Mouse (Mus musculus): ENCODE measurements around the gene Rad51b.

Rad51b gene

GRCm38 (mm10) chr12:79732355-79733115 lies 435.5 kb downstream of the Rad51b start:
- no peak for DNase-seq (ENCODE audit: low spot score in 2 of 2)

GRCm38 (mm10) chr12:79735341-79735785 lies 438.3 kb downstream of the Rad51b start:
- no peak for DNase-seq (ENCODE audit: low spot score in 2 of 2)

- no peak for DNase-seq (ENCODE audit: low spot score in 2 of 2)
These were observed 438.8 kb downstream of the Rad51b start for GRCm38 (mm10) chr12:79735882-79736281.

GRCm38 (mm10) chr12:79738700-79739099 lies 441.6 kb downstream of the Rad51b start:
- no peak for DNase-seq (ENCODE audit: low spot score in 2 of 2)

GRCm38 (mm10) chr12:79739918-79740639 lies 443.0 kb downstream of the Rad51b start:
- DNase-seq (ENCODE audit: low spot score in 2 of 2), result no peak

- DNase-seq (ENCODE audit: low spot score in 2 of 2), result no peak
These were observed 445.1 kb downstream of the Rad51b start for GRCm38 (mm10) chr12:79742211-79742610.

- DNase-seq (ENCODE audit: low spot score in 2 of 2), result no peak
These were observed 447.0 kb downstream of the Rad51b start for GRCm38 (mm10) chr12:79744131-79744530.

- no peak for DNase-seq (ENCODE audit: low spot score in 2 of 2)
These were observed 448.1 kb downstream of the Rad51b start for GRCm38 (mm10) chr12:79745225-79745624.

- no peak for DNase-seq (ENCODE audit: low spot score in 2 of 2)
These were observed 448.9 kb downstream of the Rad51b start for GRCm38 (mm10) chr12:79745845-79746510.

GRCm38 (mm10) chr12:79747541-79747940 lies 450.5 kb downstream of the Rad51b start:
- no peak for DNase-seq (ENCODE audit: low spot score in 2 of 2)

GRCm38 (mm10) chr12:79748862-79749261 lies 451.8 kb downstream of the Rad51b start:
- DNase-seq (ENCODE audit: low spot score in 2 of 2), result no peak

GRCm38 (mm10) chr12:79750253-79751125 lies 453.4 kb downstream of the Rad51b start:
- no peak for DNase-seq (ENCODE audit: low spot score in 2 of 2)

- DNase-seq (ENCODE audit: low spot score in 2 of 2), result no peak
These were observed 454.7 kb downstream of the Rad51b start for GRCm38 (mm10) chr12:79751781-79752180.

GRCm38 (mm10) chr12:79752189-79752588 lies 455.1 kb downstream of the Rad51b start:
- DNase-seq (ENCODE audit: low spot score in 2 of 2), result no peak

- DNase-seq (ENCODE audit: low spot score in 2 of 2), result no peak
These were observed 458.5 kb downstream of the Rad51b start for GRCm38 (mm10) chr12:79755617-79756016.

GRCm38 (mm10) chr12:79756352-79756751 lies 459.3 kb downstream of the Rad51b start:
- DNase-seq (ENCODE audit: low spot score in 2 of 2), result no peak

GRCm38 (mm10) chr12:79757775-79758174 lies 460.7 kb downstream of the Rad51b start:
- no peak for DNase-seq (ENCODE audit: low spot score in 2 of 2)

GRCm38 (mm10) chr12:79759180-79759902 lies 462.3 kb downstream of the Rad51b start:
- no peak for DNase-seq (ENCODE audit: low spot score in 2 of 2)

- DNase-seq (ENCODE audit: low spot score in 2 of 2), result no peak
These were observed 464.1 kb downstream of the Rad51b start for GRCm38 (mm10) chr12:79761217-79761616.

- DNase-seq (ENCODE audit: low spot score in 2 of 2), result no peak
These were observed 465.0 kb downstream of the Rad51b start for GRCm38 (mm10) chr12:79762087-79762486.
